Mouse (Mus musculus) CD4-positive naive resting alpha-beta T cell, adult 57 days (primary cell): ENCODE results near the gene Slc16a3. TPM values are rescaled to one million over a fixed set of nuclear protein-coding genes. Genes with fewer than 3 reads are reported as not detected.

Experiments used
- total RNA-seq: library from RNA; stranded (reverse); gene quantifications from one replicate; pipeline ENCODE4 v1.2.4, GENCODE M21; 2023

Gene Slc16a3
- 9.3 TPM for total RNA-seq

GRCm38 (mm10) chr11:120948328-120948727 is at the start of gene Slc16a3:
Gene Slc16a3 (plus strand): TSS chr11:120948480.

DNA sequence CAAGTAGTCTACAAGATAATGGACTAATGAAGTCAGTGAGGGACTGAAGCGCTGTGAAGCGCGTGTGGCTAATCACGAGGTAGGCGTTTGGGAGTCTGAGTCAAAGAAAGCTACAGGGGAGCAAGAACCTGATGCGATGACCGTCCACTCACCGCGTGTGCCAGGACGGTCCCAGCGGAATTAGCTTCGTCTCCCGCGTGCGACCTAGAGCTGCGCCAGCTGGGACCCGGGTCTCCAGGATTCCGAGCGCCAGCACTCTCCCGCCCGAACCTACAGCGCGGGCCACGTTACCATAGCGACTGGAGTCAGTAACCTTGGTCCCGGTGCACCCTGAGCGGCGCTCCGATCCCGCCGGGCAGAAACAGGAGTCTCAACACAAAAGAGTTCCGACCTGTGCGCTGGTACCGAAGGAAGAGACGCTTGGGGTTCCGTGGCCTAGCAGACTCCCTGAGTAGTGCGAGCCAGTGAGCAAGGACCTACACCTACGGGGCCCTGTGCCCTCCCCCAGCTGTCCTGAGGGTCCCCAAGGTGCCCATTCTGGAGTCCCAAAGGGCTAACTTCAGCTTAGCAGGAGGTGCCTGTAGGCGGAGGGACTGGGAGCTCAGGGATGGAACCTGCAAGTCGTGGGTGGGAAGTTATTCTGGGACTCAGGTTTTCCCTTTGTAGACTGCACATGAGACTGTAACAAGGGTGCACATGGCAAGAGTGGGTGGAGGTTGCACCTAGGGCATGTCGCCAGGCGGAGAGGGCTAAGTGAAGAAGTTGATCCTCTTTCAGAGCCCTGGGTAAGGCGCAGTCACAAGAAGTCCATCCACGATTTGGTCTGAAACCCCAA is 15.5 kb upstream of the Slc16a3 start, which contains the start of gene Ccdc57:
Gene Ccdc57 (minus strand): TSS at position 309 of the 835 bp plus-strand sequence.

GRCm38 (mm10) chr11:120990951-120991526 is 42.8 kb downstream of the Slc16a3 start, which contains the start of gene Csnk1d:
Gene Csnk1d (minus strand): TSS chr11:120991330.

Other genes with a start within 250 kb of the Slc16a3 start
- gene Cenpx, start 234.7 kb upstream of the Slc16a3 start, total RNA-seq, result 37.5 TPM
- 33.3 TPM for gene Lrrc45, start 234.6 kb upstream of the Slc16a3 start, total RNA-seq
- 1.1 TPM for gene Rac3, start 227.0 kb upstream of the Slc16a3 start, total RNA-seq
- gene Dcxr, start 221.2 kb upstream of the Slc16a3 start, total RNA-seq, result 0.65 TPM
- not detected for gene Cbr2, start 216.4 kb upstream of the Slc16a3 start, total RNA-seq
- 30.9 TPM for gene Hmga1b, start 185.7 kb upstream of the Slc16a3 start, total RNA-seq
- 12.4 TPM for gene Rfng, start 164.3 kb upstream of the Slc16a3 start, total RNA-seq
- 64.3 TPM for gene Gps1, start 164.2 kb upstream of the Slc16a3 start, total RNA-seq
- gene Dus1l, start 152.1 kb upstream of the Slc16a3 start, total RNA-seq, result 61.8 TPM
- 160 TPM for gene Fasn, start 123.9 kb upstream of the Slc16a3 start, total RNA-seq
- gene Ccdc57, start 15.6 kb upstream of the Slc16a3 start, total RNA-seq, result 0.50 TPM
- gene Csnk1d, start 42.9 kb downstream of the Slc16a3 start, total RNA-seq, result 166 TPM
- gene Cd7, start 90.9 kb downstream of the Slc16a3 start, total RNA-seq, result 149 TPM
- not detected for gene Sectm1b, start 115.1 kb downstream of the Slc16a3 start, total RNA-seq
- gene Sectm1a, start 132.7 kb downstream of the Slc16a3 start, total RNA-seq, result not detected
- not detected for gene Tex19.2, start 170.2 kb downstream of the Slc16a3 start, total RNA-seq
- not detected for gene Tex19.1, start 197.7 kb downstream of the Slc16a3 start, total RNA-seq
- not detected for gene Uts2r, start 211.8 kb downstream of the Slc16a3 start, total RNA-seq